Mouse (Mus musculus) testis, adult 2 months (tissue): ENCODE measurements around the gene Draxin.
A peak's percentile ranks its signal among the peaks of the same experiment; 100 is the strongest.

ENCODE experiments used
- CTCF ChIP-seq: fragments of 200-500 bp; IDR thresholded peaks from 2 replicates; pipeline ENCODE4 v1.5.1; 2012; ENCODE audit warnings: low read depth, mild to moderate bottlenecking, inconsistent platforms, low read length, moderate library complexity; ENCODE audit not compliant: control insufficient read depth, insufficient read depth, insufficient replicate concordance
- POLR2A ChIP-seq: fragments of 200-500 bp; IDR thresholded peaks from 2 replicates; pipeline ENCODE4 v1.6.1; 2012; ENCODE audit warnings: low read depth, mild to moderate bottlenecking, inconsistent platforms, low read length, moderate library complexity; ENCODE audit not compliant: control insufficient read depth

- TF ChIP-seq POLR2A: no peak
- TF ChIP-seq CTCF: peak; percentile 97; the same call in 1 of the 2 replicates
Measured at GRCm38 (mm10) chr4:148114758-148115391, 15.6 kb downstream of the Draxin start.
